Mouse (Mus musculus): ENCODE data around the gene Dctpp1.
A peak's percentile ranks its signal among the peaks of the same experiment; 100 is the strongest.

The Dctpp1 gene

DNA sequence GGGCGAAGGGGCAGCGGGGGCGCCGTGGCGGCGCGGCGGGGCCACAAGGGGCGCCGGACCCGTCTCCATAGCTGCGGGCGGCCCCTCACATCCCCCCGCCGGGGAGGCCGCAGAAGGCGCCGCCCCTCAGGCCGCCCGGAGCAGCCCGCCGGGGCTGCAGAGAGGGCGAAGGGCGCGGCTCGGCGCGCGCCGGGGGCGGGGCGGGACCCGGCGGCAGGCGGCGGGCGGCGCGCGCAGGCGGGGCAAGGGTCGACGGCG lies 52.3 kb downstream of the Dctpp1 start, which contains the start of gene Tbc1d10b:
Tbc1d10b (minus strand) TSS at position 174 of the 258 bp plus-strand sequence.
- no peak for DNase-seq

DNA sequence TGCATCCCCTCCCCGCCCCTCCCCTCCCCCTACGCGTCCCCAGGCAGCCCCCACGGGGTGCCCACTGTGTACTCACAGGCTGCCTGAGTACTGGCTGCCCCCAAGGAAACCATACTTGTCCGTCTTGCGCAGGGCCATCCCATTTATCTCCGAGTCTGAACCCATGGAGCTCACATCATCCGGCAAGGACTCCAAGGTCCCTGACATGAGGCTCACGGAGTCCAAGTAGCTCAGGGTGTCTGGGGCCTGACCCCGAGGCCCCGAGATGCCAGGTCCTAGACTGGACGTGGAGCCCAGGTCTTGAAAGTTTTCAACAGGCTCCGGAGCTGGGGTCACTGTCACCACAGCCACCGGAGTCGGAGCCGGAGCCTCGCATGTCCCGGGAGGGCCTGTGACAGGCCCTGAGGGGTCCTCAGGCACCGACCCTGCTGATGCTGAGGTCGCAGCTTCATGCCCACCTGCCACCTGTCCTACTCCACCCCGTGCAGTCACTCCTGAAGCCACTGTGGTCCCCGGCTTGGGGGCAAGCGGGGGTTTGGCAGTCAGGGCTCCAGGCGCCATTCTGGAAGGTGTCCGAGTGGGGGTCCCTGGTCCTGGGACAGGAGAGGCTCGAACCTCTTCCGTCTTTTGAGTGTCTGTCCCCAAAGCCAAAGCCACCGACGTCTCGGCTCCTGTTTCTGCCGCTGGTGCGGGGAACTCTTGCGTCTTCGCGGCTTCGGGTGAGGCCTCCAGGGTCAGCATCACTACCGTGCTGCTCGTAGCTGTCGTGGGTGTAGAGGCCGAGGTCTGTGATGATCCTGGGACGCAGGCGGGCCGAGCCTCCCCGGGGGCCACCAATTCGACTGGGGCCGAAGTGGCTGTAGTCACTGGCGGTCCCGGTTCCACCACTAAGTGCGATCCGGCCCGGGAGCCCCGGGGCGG lies 52.9 kb downstream of the Dctpp1 start:
- peak; percentile 55 for DNase-seq
